Mouse (Mus musculus) forebrain, postnatal 0 days (tissue): Measurements from ENCODE around the gene Methig1. TPM values are rescaled to one million over a fixed set of nuclear protein-coding genes. Genes with fewer than 3 reads are reported as not detected.
A peak's percentile ranks its signal among the peaks of the same experiment; 100 is the strongest.

Experiments used
- ATAC-seq: fragments of 200-750 bp; cut with Nextera tagmentation; 2 replicates; pipeline ENCODE4 v1.8.0; 2017; ENCODE audit warnings: mild to moderate bottlenecking, moderate library complexity
- DNase-seq: peaks from one replicate; pipeline ENCODE4 v3.0.0-alpha.2; 2015
- H3K27ac ChIP-seq: fragments of 300-500 bp; sonication (generic); 2 replicates; pipeline ENCODE4 v1.5.1; 2014; ENCODE audit warnings: low read depth, mild to moderate bottlenecking, antibody characterized with exemption, low read length, moderate library complexity, mixed read lengths
- H3K27me3 ChIP-seq: fragments of 300-500 bp; sonication (generic); 2 replicates; pipeline ENCODE4 v1.6.1; 2014; ENCODE audit warnings: mild to moderate bottlenecking, low read length, mixed read lengths; ENCODE audit not compliant: insufficient read depth
- H3K36me3 ChIP-seq: fragments of 300-500 bp; sonication (generic); 2 replicates; pipeline ENCODE4 v1.6.1; 2014; ENCODE audit warnings: mild to moderate bottlenecking, moderate library complexity; ENCODE audit not compliant: insufficient read depth
- H3K4me1 ChIP-seq: fragments of 300-500 bp; sonication (generic); 2 replicates; pipeline ENCODE4 v1.6.1; 2014; ENCODE audit warnings: antibody characterized with exemption; ENCODE audit not compliant: insufficient read depth
- H3K4me2 ChIP-seq: fragments of 300-500 bp; sonication (generic); 2 replicates; pipeline ENCODE4 v1.6.1; 2014; ENCODE audit warnings: low read depth, mild to moderate bottlenecking, moderate library complexity
- H3K4me3 ChIP-seq: fragments of 300-500 bp; sonication (generic); 2 replicates; pipeline ENCODE4 v1.5.1; 2014; ENCODE audit warnings: low read depth, low read length, mixed read lengths
- H3K9ac ChIP-seq: fragments of 300-500 bp; sonication (generic); 2 replicates; pipeline ENCODE4 v1.6.1; 2014; ENCODE audit warnings: mild to moderate bottlenecking
- H3K9me3 ChIP-seq: fragments of 300-500 bp; sonication (generic); 2 replicates; pipeline ENCODE4 v1.6.1; 2016; ENCODE audit warnings: low read length
- CTCF ChIP-seq: sonication (generic); IDR thresholded peaks from 2 replicates; pipeline ENCODE4 v1.5.1; 2016; ENCODE audit warnings: antibody characterized with exemption, control low read depth, low read depth
- WGBS: fragments of 180-500 bp; shearing (Covaris S2); extraction: QIAGEN DNeasy Blood & Tissue Kit; methylation state at CpG from one replicate; pipeline ENCODE4 v1.1.7; 2014; 5-methylcytosine and 5-hydroxymethylcytosine counted together
- polyA plus RNA-seq: library from polyadenylated mRNA; unstranded; fragments of >200 nt; fragmentation: Nextera tagmentation; extraction: Ambion mirVana; gene quantifications from 2 replicates; pipeline ENCODE4 v1.2.1, GENCODE M21; 2015
- total RNA-seq: library from RNA; depleted of rRNA; stranded (reverse); fragments of >200 nt; gene quantifications from 2 replicates; pipeline ENCODE4 v1.2.3, GENCODE M21; 2014

Methig1 gene
- total and polyA plus RNA-seq, 2 experiments from 2014 or later = not detected

GRCm38 (mm10) chr15:100388886-100389285 lies 35.9 kb downstream of the Methig1 start:
- no peak overlapping the region for H3K4me2 ChIP-seq
- H3K9ac ChIP-seq = no peak overlapping the region
- no peak overlapping the region for H3K4me3 ChIP-seq
- no peak for ATAC-seq
- TF ChIP-seq CTCF = no peak
- H3K9me3 ChIP-seq = no peaks in the 10 kb centered on the region
- H3K27ac ChIP-seq = no peak overlapping the region
- WGBS = 58% methylated on average over 9 of the region's 9 CpGs
- H3K27me3 ChIP-seq = no peaks in the 10 kb centered on the region
- no peaks in the 10 kb centered on the region for H3K4me1 ChIP-seq
- DNase-seq = no peak
- peaks cover 17% of the 10 kb centered on the region; the same call in 1 of the 2 replicates for H3K36me3 ChIP-seq

GRCm38 (mm10) chr15:100391066-100391465 lies 38.1 kb downstream of the Methig1 start:
- H3K4me1 ChIP-seq = no peaks in the 10 kb centered on the region
- no peaks in the 10 kb centered on the region for H3K9me3 ChIP-seq
- H3K4me2 ChIP-seq = no peak overlapping the region
- H3K9ac ChIP-seq = no peak overlapping the region
- no peak overlapping the region for H3K4me3 ChIP-seq
- no peak for TF ChIP-seq CTCF
- H3K27me3 ChIP-seq = no peaks in the 10 kb centered on the region
- H3K27ac ChIP-seq = no peak overlapping the region
- peaks cover 36% of the 10 kb centered on the region for H3K36me3 ChIP-seq
- 81% methylated on average over 7 of the region's 7 CpGs for WGBS
- DNase-seq (no peak), ATAC-seq (no peak)

- Histone ChIP-seq H3K4me3 (no peak overlapping the region), H3K27me3 (no peaks in the 10 kb centered on the region), H3K4me1 (no peaks in the 10 kb centered on the region), H3K9ac (no peak overlapping the region), H3K27ac (no peak overlapping the region), H3K9me3 (no peaks in the 10 kb centered on the region), H3K4me2 (no peak overlapping the region), H3K36me3 (peaks cover 41% of the 10 kb centered on the region)
- WGBS = 97% methylated on average over 7 of the region's 7 CpGs
- ATAC-seq = no peak
- TF ChIP-seq CTCF = no peak
- DNase-seq = no peak
Observed at GRCm38 (mm10) chr15:100391599-100391998, 38.6 kb downstream of the Methig1 start.

- H3K4me1 ChIP-seq = no peaks in the 10 kb centered on the region
Observed at GRCm38 (mm10) chr15:100393016-100393415, 40.1 kb downstream of the Methig1 start.

GRCm38 (mm10) chr15:100395561-100395960 lies 42.6 kb downstream of the Methig1 start:
- 98% methylated on average over 3 of the region's 3 CpGs for WGBS
- Histone ChIP-seq H3K4me2 (no peak overlapping the region), H3K27me3 (no peaks in the 10 kb centered on the region), H3K27ac (no peak overlapping the region), H3K36me3 (peaks cover 78% of the 10 kb centered on the region), H3K9me3 (no peaks in the 10 kb centered on the region), H3K9ac (no peak overlapping the region), H3K4me3 (no peak overlapping the region), H3K4me1 (no peaks in the 10 kb centered on the region)
- no peak for DNase-seq
- TF ChIP-seq CTCF = 0 out of 2 replicates have a peak, but pooled peaks have one; percentile 4
- no peak for ATAC-seq

More at GRCm38 (mm10) chr15:100393016-100393415, 40.1 kb downstream of the Methig1 start:
- no peak for ATAC-seq
- H3K9ac ChIP-seq = no peak overlapping the region
- no peaks in the 10 kb centered on the region for H3K27me3 ChIP-seq
- no peak overlapping the region for H3K4me3 ChIP-seq
- DNase-seq = no peak
- no peak overlapping the region for H3K4me2 ChIP-seq
- no peak for TF ChIP-seq CTCF
- WGBS = 85% methylated on average over 11 of the region's 11 CpGs
- H3K36me3 ChIP-seq = peaks cover 56% of the 10 kb centered on the region
- no peak overlapping the region for H3K27ac ChIP-seq
- no peaks in the 10 kb centered on the region for H3K9me3 ChIP-seq

DNA sequence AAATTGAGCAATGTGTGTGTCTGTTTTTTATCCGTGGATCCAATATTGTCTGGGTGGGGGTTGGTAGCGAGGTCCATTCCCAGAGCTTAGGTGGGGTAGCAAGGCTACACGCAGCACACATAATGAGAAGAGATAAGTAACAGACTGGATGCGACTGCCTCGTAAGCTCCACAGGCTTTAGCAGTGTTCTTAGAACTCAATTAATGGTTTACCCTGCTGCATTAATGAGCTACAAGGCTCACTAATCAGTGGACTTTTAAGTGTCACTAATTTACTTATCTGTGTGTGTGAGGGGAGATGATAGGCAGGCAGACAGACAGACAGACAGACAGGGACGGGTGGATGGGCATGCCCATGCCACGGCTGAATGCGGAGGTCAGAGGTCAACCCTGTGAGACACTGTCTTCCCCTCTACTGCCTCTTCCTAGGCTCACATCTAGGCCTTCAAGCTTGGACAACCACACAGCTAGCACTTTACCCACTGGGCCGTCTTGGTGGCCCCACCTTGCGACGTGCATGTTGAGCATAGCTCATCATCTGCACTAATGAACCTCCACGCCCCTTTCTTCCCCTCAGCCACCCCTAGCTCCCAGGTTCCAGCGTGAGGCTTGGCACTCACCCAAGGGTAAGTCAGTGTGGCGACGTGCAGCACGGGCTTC lies 47.8 kb downstream of the Methig1 start:
- ATAC-seq (no peak), DNase-seq (no peak)
- no peak overlapping the region for H3K9ac ChIP-seq
- TF ChIP-seq CTCF = no peak
- WGBS = 81% methylated on average over 16 of the region's 16 CpGs
- H3K4me3 ChIP-seq = no peak overlapping the region
- peaks cover 90% of the 10 kb centered on the region for H3K36me3 ChIP-seq
- H3K9me3 ChIP-seq = no peaks in the 10 kb centered on the region
- H3K4me1 ChIP-seq = no peaks in the 10 kb centered on the region
- H3K27ac ChIP-seq = no peak overlapping the region
- no peak overlapping the region for H3K4me2 ChIP-seq
- H3K27me3 ChIP-seq = no peaks in the 10 kb centered on the region

GRCm38 (mm10) chr15:100401811-100402210 lies 48.9 kb downstream of the Methig1 start:
- Histone ChIP-seq H3K9ac (no peak overlapping the region), H3K9me3 (no peaks in the 10 kb centered on the region), H3K36me3 (peaks cover 85% of the 10 kb centered on the region), H3K4me3 (no peak overlapping the region), H3K4me2 (no peak overlapping the region), H3K27ac (no peak overlapping the region), H3K4me1 (no peaks in the 10 kb centered on the region), H3K27me3 (no peaks in the 10 kb centered on the region)
- ATAC-seq (no peak), DNase-seq (no peak)
- WGBS = 94% methylated on average over 4 of the region's 4 CpGs
- TF ChIP-seq CTCF = no peak
